Mouse (Mus musculus): ENCODE results near the gene Ptger2. TPM values are rescaled to one million over a fixed set of nuclear protein-coding genes. Genes with fewer than 3 reads are reported as not detected.

Ptger2 gene
- polyA plus RNA-seq, 1 experiment from 2014 or later = 0.10 TPM

MicroRNAs within 50 kb of the gene (microRNA counts, 519-probe panel; counts per million panel counts)
- microRNA mmu-miR-327 = 684 counts per million, percentile 72 among the panel's probes with 10 or more counts

Small RNAs within 50 kb of the gene (microRNA-seq; reads per million reads assigned to microRNA genes)
- not detected for gene Mir327

Other genes starting within 250 kb of the Ptger2 start
- gene Gm8267, start 237.9 kb upstream of the Ptger2 start, polyA plus RNA-seq (2016; fragmentation: Nextera tagmentation; extraction: Ambion mirVana) = not detected in 2 replicates
- 0.05 TPM in 1 of 2 replicates, not detected in the other for gene Ptgdr, start 128.8 kb upstream of the Ptger2 start, polyA plus RNA-seq (2016; fragmentation: Nextera tagmentation; extraction: Ambion mirVana)
- 1.3 and 2.1 TPM in 2 replicates for gene Gpr137c, start 231.5 kb downstream of the Ptger2 start, polyA plus RNA-seq (2016; fragmentation: Nextera tagmentation; extraction: Ambion mirVana)
- 8.9 and 10.6 TPM in 2 replicates for gene Txndc16, start 232.1 kb downstream of the Ptger2 start, polyA plus RNA-seq (2016; fragmentation: Nextera tagmentation; extraction: Ambion mirVana)

Measured in limb, embryonic 10.5 days (tissue).